Mouse (Mus musculus) small intestine, adult 2 months (tissue): ENCODE measurements around the gene Pkd2.

Experiments used
- CTCF ChIP-seq: fragments of 200-500 bp; IDR thresholded peaks from 2 replicates; pipeline ENCODE4 v1.5.1; 2012; ENCODE audit warnings: low read depth, mild to moderate bottlenecking, control low read depth, inconsistent platforms, low read length, moderate library complexity, mixed read lengths; ENCODE audit not compliant: insufficient replicate concordance, insufficient read length; ENCODE audit errors: extremely low read depth
- POLR2A ChIP-seq: fragments of 200-500 bp; IDR thresholded peaks from 2 replicates; pipeline ENCODE4 v1.6.1; 2012; ENCODE audit warnings: low read depth, mild to moderate bottlenecking, control low read depth, inconsistent platforms, low read length, moderate library complexity

DNA sequence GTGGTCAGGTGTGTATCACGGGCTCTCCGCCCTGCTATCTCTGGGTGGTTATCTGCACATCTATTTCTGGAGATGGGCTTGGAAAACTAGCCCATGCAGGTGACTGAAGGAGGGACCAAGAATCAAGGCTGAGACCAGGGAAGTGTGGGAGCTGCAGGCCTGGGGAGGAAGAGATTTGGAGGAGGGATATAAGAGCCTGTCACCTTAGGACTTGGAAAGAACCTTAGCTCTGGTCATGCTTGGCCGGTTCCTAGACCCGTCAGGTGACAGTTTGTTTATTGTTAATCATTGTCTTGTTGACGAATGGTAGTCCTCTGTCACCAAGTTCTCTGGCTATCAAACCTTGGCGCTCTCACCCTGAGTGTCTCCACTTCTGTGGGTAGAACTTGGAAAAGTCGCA is 21.1 kb downstream of the Pkd2 start:
- TF ChIP-seq CTCF (no peak), POLR2A (no peak)
